13 mouse cellular contexts compared by ENCODE assay signal in the genomic region with DNA sequence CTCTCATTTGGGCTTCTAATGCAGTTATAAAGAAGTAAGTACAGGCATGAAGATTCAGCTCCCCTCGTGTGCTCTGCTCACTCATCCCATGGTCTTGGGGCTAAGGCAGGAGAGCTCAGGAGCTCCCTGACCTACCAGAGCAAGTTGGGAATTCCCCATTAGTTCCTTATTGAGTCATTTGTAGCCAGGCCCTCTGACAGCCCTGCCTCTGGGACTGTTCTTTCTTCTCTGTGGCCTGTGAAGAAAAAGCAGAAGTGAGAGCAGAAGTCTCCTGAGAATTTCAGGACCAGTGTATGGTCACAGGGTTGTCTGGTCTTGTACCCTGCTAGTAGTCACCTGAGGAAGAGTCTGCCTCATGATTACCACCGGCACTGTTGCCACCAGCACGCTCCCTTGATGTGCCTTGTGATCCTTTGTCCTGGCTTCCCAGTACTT. TPM values are rescaled to one million over a fixed set of nuclear protein-coding genes. Genes with fewer than 3 reads are reported as not detected.
DNase-seq lines count a peak whose midpoint lies in the region; ATAC-seq and TF ChIP-seq lines count a peak whose summit lies in the region.
"Had no signal": no experiment of that assay in that cellular context is flagged by ENCODE, and none has a peak within 500 bp of the region (broad histone marks: within the 10 kb centered on the region; RNA-seq: fewer than 3 reads in every experiment).

No protein-coding gene starts in this region.

- 0 out of 2 replicates have a peak, but pooled peaks cover 2% of the 10 kb centered on the region for H3K36me3 ChIP-seq in liver, postnatal 0 days (replicated peaks; ENCODE audit: insufficient read depth, low read length)
- H3K36me3 ChIP-seq in liver, embryonic 12.5 days: no peaks in the 10 kb centered on the region
- peaks cover 0 to 31% of the 10 kb centered on the region in 2 experiments for H3K36me3 ChIP-seq in CH12.LX (replicated peaks in 1 of 2; ENCODE audit: control insufficient read depth in 1 of 2, insufficient read depth in 1 of 2, low read length in 1 of 2)
- H3K36me3 ChIP-seq in midbrain, postnatal 0 days (ENCODE audit: insufficient read depth, low read length): no peaks in the 10 kb centered on the region
- H3K36me3 ChIP-seq: limb, embryonic 10.5 days; lung, embryonic 15.5 days had no signal

- 39% methylated on average over 3 of the region's 3 CpGs for WGBS in liver, postnatal 0 days (ENCODE audit: insufficient replicate concordance)
- WGBS in liver, embryonic 12.5 days (ENCODE audit: insufficient replicate concordance): 44% methylated on average over 3 of the region's 3 CpGs
- 84% methylated on average over 3 of the region's 3 CpGs for WGBS in midbrain, postnatal 0 days

- peaks cover 15% of the 10 kb centered on the region for H3K79me2 ChIP-seq in CH12.LX (replicated peaks; ENCODE audit: control insufficient read depth, extremely low read depth, insufficient read depth, poor library complexity, severe bottlenecking)

- TF ChIP-seq POLR2A in CH12.LX (IDR thresholded peaks at IDR 0.05; ENCODE audit: low read depth, low read length): peak; percentile 71

- no peak overlapping the region for H3K4me2 ChIP-seq in liver, postnatal 0 days (ENCODE audit: low read depth, low read length)
- H3K4me2 ChIP-seq in liver, embryonic 12.5 days: no peak overlapping the region
- peak overlapping the region; percentile 79 for H3K4me2 ChIP-seq in CH12.LX (ENCODE audit: insufficient read depth, low read depth, poor library complexity, severe bottlenecking)
- no peak overlapping the region for H3K4me2 ChIP-seq in midbrain, postnatal 0 days (ENCODE audit: low read depth, low read length, poor library complexity, severe bottlenecking)
- H3K4me2 ChIP-seq: lung, embryonic 15.5 days had no signal

- no peaks in the 10 kb centered on the region for H3K27me3 ChIP-seq in liver, postnatal 0 days (ENCODE audit: insufficient read depth, low read length)
- no peaks in the 10 kb centered on the region for H3K27me3 ChIP-seq in liver, embryonic 12.5 days (replicated peaks)
- no peaks in the 10 kb centered on the region for H3K27me3 ChIP-seq in CH12.LX (replicated peaks)
- H3K27me3 ChIP-seq in midbrain, postnatal 0 days (ENCODE audit: insufficient read depth, low read length): no peaks in the 10 kb centered on the region
- H3K27me3 ChIP-seq: lung, embryonic 15.5 days had no signal

- peak; percentile 64 for ATAC-seq in liver, postnatal 0 days
- no peak for ATAC-seq in liver, embryonic 12.5 days
- ATAC-seq in monocyte, adult 5-6 weeks (replicated peaks; ENCODE audit: insufficient number of reproducible peaks, low FRiP score, low TSS enrichment, poor library complexity, severe bottlenecking): peak; percentile 87
- ATAC-seq in midbrain, postnatal 0 days (ENCODE audit: low FRiP score): no peak
- ATAC-seq: forebrain, embryonic 14.5 days had no signal

- dilution Hi-C loops in CH12.LX (cut with MboI; ENCODE audit: extremely low pct_ligation_motif_present, extremely low pct_unique_long_range_greater_than_20kb, low sequenced_read_pairs): no loop called here

- intact Hi-C loops in heart, postnatal 14 days (cut with DNase I): no loop called here

- H3K9me3 ChIP-seq in liver, postnatal 0 days (ENCODE audit: low read length): no peaks in the 10 kb centered on the region
- no peaks in the 10 kb centered on the region for H3K9me3 ChIP-seq in liver, embryonic 12.5 days (replicated peaks)
- no peaks in the 10 kb centered on the region for H3K9me3 ChIP-seq in CH12.LX (replicated peaks; ENCODE audit: low read length)
- H3K9me3 ChIP-seq in midbrain, postnatal 0 days (ENCODE audit: low read length): no peaks in the 10 kb centered on the region
- H3K9me3 ChIP-seq: limb, embryonic 10.5 days; lung, embryonic 15.5 days had no signal

- H3K27ac ChIP-seq in liver, postnatal 0 days (ENCODE audit: low read depth): no peak overlapping the region
- H3K27ac ChIP-seq in liver, embryonic 12.5 days: no peak overlapping the region
- peak overlapping the region; percentile 94 for H3K27ac ChIP-seq in CH12.LX (ENCODE audit: insufficient read depth, low read depth)
- H3K27ac ChIP-seq in midbrain, postnatal 0 days (ENCODE audit: low read depth, low read length): no peak overlapping the region
- H3K27ac ChIP-seq: limb, embryonic 10.5 days had no signal

- no peak overlapping the region for H3K4me3 ChIP-seq in liver, postnatal 0 days (ENCODE audit: low read depth, low read length)
- H3K4me3 ChIP-seq in liver, embryonic 12.5 days: no peak overlapping the region
- H3K4me3 ChIP-seq in CH12.LX (replicated peaks in 1 of 3; ENCODE audit: low read depth in 2 of 3, low read length in 2 of 3, poor library complexity in 1 of 3): no peak overlapping the region
- no peak overlapping the region for H3K4me3 ChIP-seq in midbrain, postnatal 0 days (ENCODE audit: low read depth, low read length)
- H3K4me3 ChIP-seq: limb, embryonic 10.5 days; lung, embryonic 15.5 days had no signal

- peaks cover 7% of the 10 kb centered on the region for H3K4me1 ChIP-seq in liver, postnatal 0 days (ENCODE audit: insufficient read depth)
- peaks cover 12% of the 10 kb centered on the region for H3K4me1 ChIP-seq in liver, embryonic 12.5 days
- peaks cover 45 to 98% of the 10 kb centered on the region in 2 experiments for H3K4me1 ChIP-seq in CH12.LX (ENCODE audit: control insufficient read depth in 1 of 2, insufficient read depth in 2 of 2)
- H3K4me1 ChIP-seq in midbrain, postnatal 0 days (ENCODE audit: insufficient read depth, low read length): peaks cover 5% of the 10 kb centered on the region; the same call in 1 of the 2 replicates

- TF ChIP-seq CTCF in liver, postnatal 0 days (IDR thresholded peaks at IDR 0.05; ENCODE audit: low read depth): no peak
- TF ChIP-seq CTCF in CH12.LX (conservative IDR thresholded peaks at IDR 0.05 in 1 of 2, IDR thresholded peaks at IDR 0.05 in 1 of 2; ENCODE audit: low read depth in 2 of 2, low read length in 2 of 2): no peak
- no peak for TF ChIP-seq CTCF in midbrain, postnatal 0 days (IDR thresholded peaks at IDR 0.05)

- TF ChIP-seq EP300 in liver, postnatal 0 days (IDR thresholded peaks at IDR 0.05; ENCODE audit: low read depth): no peak
- peak; percentile 100 for TF ChIP-seq EP300 in CH12.LX (IDR thresholded peaks at IDR 0.05; ENCODE audit: low read length)

- TF ChIP-seq RAD21 in CH12.LX (IDR thresholded peaks at IDR 0.05; ENCODE audit: low read depth, low read length): peak; percentile 3

- in situ Hi-C loops in CH12.LX (cut with MboI; ENCODE audit: low pct_ligation_motif_present, low pct_unique_long_range_greater_than_20kb, low sequenced_read_pairs): no loop called here

- no peak for DNase-seq in liver, postnatal 0 days
- DNase-seq in CH12.LX (ENCODE audit: extremely low read depth): peak; percentile 100
- peak; percentile 45 for DNase-seq in brain, adult 2 months (ENCODE audit: low read depth, low spot score)
- no peak for DNase-seq in midbrain, postnatal 0 days (ENCODE audit: low spot score)
- no peak for DNase-seq in adrenal gland, postnatal 14 days
- no peak for DNase-seq in heart, postnatal 14 days
- DNase-seq: cerebellum, postnatal 14 days had no signal

- no peak overlapping the region for H3K9ac ChIP-seq in liver, postnatal 0 days (replicated peaks)
- no peak overlapping the region for H3K9ac ChIP-seq in liver, embryonic 12.5 days
- H3K9ac ChIP-seq in CH12.LX (ENCODE audit: insufficient read depth, low read depth): peak overlapping the region; percentile 44
- no peak overlapping the region for H3K9ac ChIP-seq in midbrain, postnatal 0 days (replicated peaks; ENCODE audit: low read length, poor library complexity, severe bottlenecking)
- H3K9ac ChIP-seq: lung, embryonic 15.5 days had no signal

RNA-seq across cellular contexts. Expression of a gene that starts 9.0 kb away (rescaled TPM):
- 5.6 and 7.0 TPM in 2 replicates for polyA plus RNA-seq in liver, postnatal 0 days (2015; fragmentation: Nextera tagmentation; extraction: Ambion mirVana)
- 9.8 and 10.7 TPM in 2 replicates for polyA plus RNA-seq in liver, embryonic 12.5 days (2016; fragmentation: Nextera tagmentation; extraction: Ambion mirVana)
- 30.3 and 37.7 TPM in 2 replicates for total RNA-seq in CH12.LX (2012; rRNA removed)
- 30.9 and 33.9 TPM in 2 replicates for total RNA-seq in CH12.LX (2014; rRNA removed)
- polyA plus RNA-seq in CH12.LX (2012; ENCODE audit: insufficient read length, low read depth): 33.5 and 37.6 TPM in 2 replicates
- total RNA-seq in monocyte, adult 5-6 weeks (2017): 9.5 to 17.6 TPM (median 16.9 TPM) in 3 replicates
- 41.9 and 48.4 TPM in 2 replicates for total RNA-seq in midbrain, postnatal 0 days (2014; rRNA removed)
- polyA plus RNA-seq in midbrain, postnatal 0 days (2015; fragmentation: Nextera tagmentation; extraction: Ambion mirVana): 31.9 and 36.2 TPM in 2 replicates
- 15.6 and 18.2 TPM in 2 replicates for total RNA-seq in adrenal gland, postnatal 14 days (2021)
- 10 to 100 TPM; 14.5 to 14.7 TPM for total RNA-seq in heart, postnatal 14 days (2021)

RNA-seq across cellular contexts. Expression of a gene that starts 22.4 kb away (rescaled TPM):
- polyA plus RNA-seq in liver, postnatal 0 days (2015; fragmentation: Nextera tagmentation; extraction: Ambion mirVana): 1.8 and 2.0 TPM in 2 replicates
- 2.1 and 2.3 TPM in 2 replicates for polyA plus RNA-seq in liver, embryonic 12.5 days (2016; fragmentation: Nextera tagmentation; extraction: Ambion mirVana)
- total RNA-seq in CH12.LX (2012; rRNA removed): 4.7 and 5.8 TPM in 2 replicates
- 13.0 TPM in 2 replicates for total RNA-seq in CH12.LX (2014; rRNA removed)
- 18.2 and 23.7 TPM in 2 replicates for polyA plus RNA-seq in CH12.LX (2012; ENCODE audit: insufficient read length, low read depth)
- 0.64 to 8.6 TPM (median 2.4 TPM) in 3 replicates for total RNA-seq in monocyte, adult 5-6 weeks (2017)
- 9.7 and 10.6 TPM in 2 replicates for total RNA-seq in midbrain, postnatal 0 days (2014; rRNA removed)
- polyA plus RNA-seq in midbrain, postnatal 0 days (2015; fragmentation: Nextera tagmentation; extraction: Ambion mirVana): 4.9 and 7.5 TPM in 2 replicates
- total RNA-seq in adrenal gland, postnatal 14 days (2021): 6.1 and 8.5 TPM in 2 replicates
- total RNA-seq in heart, postnatal 14 days (2021): 10 to 100 TPM in 1 of 2 experiments, 1 to 10 TPM in 1; 8.3 to 11.4 TPM

RNA-seq across cellular contexts. Expression of a gene that starts 35.5 kb away (rescaled TPM):
- 8.5 and 8.8 TPM in 2 replicates for polyA plus RNA-seq in liver, postnatal 0 days (2015; fragmentation: Nextera tagmentation; extraction: Ambion mirVana)
- 41.7 and 42.1 TPM in 2 replicates for polyA plus RNA-seq in liver, embryonic 12.5 days (2016; fragmentation: Nextera tagmentation; extraction: Ambion mirVana)
- 46.5 and 56.9 TPM in 2 replicates for total RNA-seq in CH12.LX (2012; rRNA removed)
- total RNA-seq in CH12.LX (2014; rRNA removed): 28.6 and 29.5 TPM in 2 replicates
- polyA plus RNA-seq in CH12.LX (2012; ENCODE audit: insufficient read length, low read depth): 93.4 and 97.6 TPM in 2 replicates
- total RNA-seq in monocyte, adult 5-6 weeks (2017): 14.2 to 26.6 TPM (median 15.3 TPM) in 3 replicates
- total RNA-seq in midbrain, postnatal 0 days (2014; rRNA removed): 46.0 and 49.6 TPM in 2 replicates
- polyA plus RNA-seq in midbrain, postnatal 0 days (2015; fragmentation: Nextera tagmentation; extraction: Ambion mirVana): 34.2 and 37.3 TPM in 2 replicates
- 43.7 and 49.8 TPM in 2 replicates for total RNA-seq in adrenal gland, postnatal 14 days (2021)
- 10 to 100 TPM; 38.4 to 46.7 TPM for total RNA-seq in heart, postnatal 14 days (2021)

RNA-seq across cellular contexts. Expression of a gene that starts 35.5 kb away (rescaled TPM):
- 0.36 and 0.52 TPM in 2 replicates for polyA plus RNA-seq in liver, postnatal 0 days (2015; fragmentation: Nextera tagmentation; extraction: Ambion mirVana)
- polyA plus RNA-seq in liver, embryonic 12.5 days (2016; fragmentation: Nextera tagmentation; extraction: Ambion mirVana): 1.4 and 1.5 TPM in 2 replicates
- total RNA-seq in CH12.LX (2012; rRNA removed) (4.2 and 4.4 TPM in 2 replicates), CH12.LX (2014; rRNA removed) (2.3 and 2.6 TPM in 2 replicates)
- 3.9 and 4.0 TPM in 2 replicates for polyA plus RNA-seq in CH12.LX (2012; ENCODE audit: insufficient read length, low read depth)
- total RNA-seq in monocyte, adult 5-6 weeks (2017): 1.3 to 9.2 TPM (median 1.4 TPM) in 3 replicates
- 22.0 and 23.3 TPM in 2 replicates for total RNA-seq in midbrain, postnatal 0 days (2014; rRNA removed)
- polyA plus RNA-seq in midbrain, postnatal 0 days (2015; fragmentation: Nextera tagmentation; extraction: Ambion mirVana): 9.0 and 10.7 TPM in 2 replicates
- 8.7 and 11.5 TPM in 2 replicates for total RNA-seq in adrenal gland, postnatal 14 days (2021)
- total RNA-seq in heart, postnatal 14 days (2021): 1 to 10 TPM; 5.6 to 7.4 TPM

RNA-seq across cellular contexts. Expression of a gene that starts 40.6 kb away (rescaled TPM):
- 0.58 and 1.3 TPM in 2 replicates for polyA plus RNA-seq in liver, postnatal 0 days (2015; fragmentation: Nextera tagmentation; extraction: Ambion mirVana)
- 0.48 and 0.55 TPM in 2 replicates for polyA plus RNA-seq in liver, embryonic 12.5 days (2016; fragmentation: Nextera tagmentation; extraction: Ambion mirVana)
- total RNA-seq in CH12.LX (2012; rRNA removed): 11.0 and 12.8 TPM in 2 replicates
- 11.8 and 15.1 TPM in 2 replicates for total RNA-seq in CH12.LX (2014; rRNA removed)
- 10.4 and 12.5 TPM in 2 replicates for polyA plus RNA-seq in CH12.LX (2012; ENCODE audit: insufficient read length, low read depth)
- 75.5 to 155 TPM (median 106 TPM) in 3 replicates for total RNA-seq in monocyte, adult 5-6 weeks (2017)
- 0.16 TPM in 1 of 2 replicates, not detected in the other for total RNA-seq in midbrain, postnatal 0 days (2014; rRNA removed)
- 0.10 and 0.14 TPM in 2 replicates for polyA plus RNA-seq in midbrain, postnatal 0 days (2015; fragmentation: Nextera tagmentation; extraction: Ambion mirVana)
- total RNA-seq in adrenal gland, postnatal 14 days (2021): 0.41 TPM in 1 of 2 replicates, not detected in the other
- under 1 TPM in 1 of 2 experiments, not detected in 1; 0.10 TPM for total RNA-seq in heart, postnatal 14 days (2021)
- polyA plus RNA-seq: hindbrain, embryonic 11.5 days; limb, embryonic 10.5 days had no signal

Comparison
In these comparisons a context has a peak if more than half of its experiments do, and no peak if none do; other contexts are left out.
1. ATAC-seq: peak in liver, postnatal 0 days (single experiment) and monocyte, adult 5-6 weeks (single experiment); none in liver, embryonic 12.5 days (single experiment) and midbrain, postnatal 0 days (single experiment).
2. DNase-seq: peak in CH12.LX (single experiment) and brain, adult 2 months (single experiment); none in liver, postnatal 0 days (single experiment), midbrain, postnatal 0 days (single experiment), adrenal gland, postnatal 14 days (single experiment) and heart, postnatal 14 days (0 of 2).